Mouse (Mus musculus) kidney, adult 9 months (tissue): ENCODE measurements around the gene Kcnn3.

ENCODE experiments used
- DNase-seq: peaks from one replicate; pipeline ENCODE4 v3.0.0; 2022

Gene Kcnn3

DNA sequence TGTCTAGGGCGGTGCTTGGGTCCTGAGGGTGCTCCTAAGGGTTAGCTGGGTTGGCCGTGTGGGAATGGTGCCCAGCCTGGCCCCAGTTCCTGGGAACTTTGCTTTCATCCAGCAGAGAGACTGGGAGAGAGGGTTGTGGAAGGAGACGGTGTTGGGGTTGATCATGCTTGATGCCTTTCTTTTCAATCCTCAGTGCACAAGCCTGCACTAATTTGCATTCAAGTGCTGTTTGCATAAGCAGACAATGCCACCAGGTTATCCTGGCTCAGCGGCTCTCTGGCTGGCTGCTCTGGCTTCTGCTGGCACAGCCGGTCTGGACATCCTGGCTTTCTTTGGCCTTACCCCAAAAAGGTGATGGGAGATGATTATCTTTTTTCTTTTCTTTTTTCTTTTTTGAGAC, 157.7 kb downstream of the Kcnn3 start:
- DNase-seq = no peak

GRCm38 (mm10) chr3:89686031-89686430, 166.1 kb downstream of the Kcnn3 start:
- DNase-seq = no peak

- peak; percentile 86 for DNase-seq
Observed at GRCm38 (mm10) chr3:89688694-89689581, 169.0 kb downstream of the Kcnn3 start.

DNA sequence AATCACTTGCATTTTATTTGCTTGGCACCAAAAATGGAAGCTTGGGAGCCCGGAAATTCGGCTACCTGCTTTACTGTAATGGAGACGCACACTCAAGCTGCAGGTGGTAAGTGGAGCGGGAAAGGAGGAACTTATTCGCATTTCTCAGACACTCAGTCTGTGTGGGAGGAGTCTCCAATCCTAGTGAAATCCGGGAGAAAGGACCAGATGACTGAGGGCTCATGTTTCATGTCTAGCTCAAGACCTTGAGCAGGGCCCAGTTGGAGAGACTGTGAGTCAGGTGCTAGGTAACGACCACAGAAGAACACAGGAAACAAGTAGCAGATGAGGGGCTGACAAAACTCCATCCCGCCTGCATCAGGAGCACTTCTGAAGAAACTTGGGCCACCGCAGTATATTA, 171.8 kb downstream of the Kcnn3 start:
- no peak for DNase-seq

DNA sequence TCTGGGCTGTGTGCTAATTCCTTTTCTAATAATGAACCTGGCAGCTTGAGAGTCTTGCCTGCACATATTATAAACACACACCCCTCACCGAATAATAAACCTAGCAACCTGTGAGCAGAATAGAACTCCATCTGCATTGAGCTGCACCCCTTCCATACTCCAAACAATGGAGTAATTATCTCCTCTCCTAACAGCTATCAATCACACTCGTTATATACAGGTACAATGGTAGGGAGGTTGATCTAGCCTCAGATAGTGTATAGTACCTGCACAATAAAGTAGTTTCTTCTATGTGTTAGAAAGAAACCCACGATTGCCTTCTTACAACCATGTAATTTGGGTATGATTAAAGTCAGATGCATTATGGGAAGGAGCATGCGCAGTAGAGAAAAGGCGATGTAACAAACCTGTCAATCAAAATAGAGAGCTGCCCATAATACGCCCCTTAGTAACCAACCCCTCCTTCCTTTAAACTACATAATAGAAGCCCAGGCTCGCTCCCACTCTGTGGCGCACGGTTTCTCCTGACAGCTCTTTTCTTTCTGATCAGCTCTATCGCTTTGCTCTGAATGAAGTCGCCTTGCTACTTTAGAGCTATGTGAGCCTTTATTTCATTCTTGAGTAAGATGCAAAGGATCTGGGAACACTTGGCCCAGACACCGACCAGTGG, 176.3 kb downstream of the Kcnn3 start:
- DNase-seq = no peak

GRCm38 (mm10) chr3:89698958-89699357, 179.0 kb downstream of the Kcnn3 start:
- no peak for DNase-seq

DNA sequence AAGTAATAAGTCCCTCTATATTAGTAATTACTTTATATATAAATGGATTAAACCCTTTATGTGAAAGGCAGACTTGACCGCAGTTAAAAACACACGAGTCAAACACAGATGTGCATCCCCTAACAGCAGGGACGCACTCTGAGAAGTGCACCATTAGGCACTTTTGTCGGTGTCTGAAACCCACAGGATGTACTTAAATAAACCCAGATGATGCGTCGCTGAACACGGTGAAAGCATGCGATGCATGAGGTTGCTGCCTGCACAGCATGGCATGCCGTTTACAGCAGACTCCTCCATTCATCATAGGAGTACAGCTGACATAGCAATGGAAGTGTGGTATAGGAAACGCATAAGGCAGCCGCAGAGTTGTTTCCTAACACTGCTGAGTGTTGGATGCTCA, 180.5 kb downstream of the Kcnn3 start:
- no peak for DNase-seq

GRCm38 (mm10) chr3:89703596-89703995, 183.6 kb downstream of the Kcnn3 start:
- DNase-seq = no peak

- no peak for DNase-seq
Observed at GRCm38 (mm10) chr3:89704064-89704463, 184.1 kb downstream of the Kcnn3 start.

- peak; percentile 66 for DNase-seq
Observed at GRCm38 (mm10) chr3:89714359-89715206, 194.6 kb downstream of the Kcnn3 start, which contains the start of gene Adar. Gene Adar (plus strand): TSS chr3:89715022.

DNA sequence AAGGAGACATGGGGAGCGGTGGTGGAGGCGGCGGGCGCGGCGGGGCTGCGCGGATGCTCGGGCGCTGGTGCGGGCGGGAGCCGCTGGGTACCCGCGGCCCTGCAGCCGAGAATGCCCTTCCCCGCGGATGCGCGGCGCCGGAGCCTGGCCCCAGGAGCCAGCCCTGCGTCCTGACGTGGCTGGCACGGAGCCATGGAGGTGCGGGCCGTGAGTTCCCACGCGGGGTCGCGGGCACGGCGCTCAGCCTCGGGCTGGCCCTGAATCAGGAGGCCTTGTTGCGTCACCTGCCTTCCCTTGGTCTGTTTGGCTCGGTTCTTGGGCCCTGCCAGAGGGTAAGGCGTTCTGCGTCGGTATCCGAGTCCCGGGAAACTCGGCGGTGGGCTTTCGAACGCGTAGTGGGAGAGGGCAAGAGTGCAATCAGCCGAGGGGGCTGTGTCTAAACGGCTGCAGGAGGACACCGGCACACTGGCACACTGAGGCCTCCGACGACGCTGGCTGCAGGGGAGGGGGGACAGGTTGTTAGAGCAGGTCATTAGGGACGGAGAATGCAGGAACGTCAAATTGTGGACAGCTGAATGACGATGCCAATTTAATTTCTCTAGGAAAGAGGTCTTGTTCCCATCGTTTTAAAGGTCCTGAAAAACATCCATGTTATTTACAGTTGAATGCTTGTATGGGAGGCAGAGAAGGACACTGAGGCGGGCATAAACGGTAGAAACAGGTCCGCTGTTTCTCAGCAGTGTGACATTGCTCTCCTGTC, 195.4 kb downstream of the Kcnn3 start:
- DNase-seq = peak; percentile 14

DNA sequence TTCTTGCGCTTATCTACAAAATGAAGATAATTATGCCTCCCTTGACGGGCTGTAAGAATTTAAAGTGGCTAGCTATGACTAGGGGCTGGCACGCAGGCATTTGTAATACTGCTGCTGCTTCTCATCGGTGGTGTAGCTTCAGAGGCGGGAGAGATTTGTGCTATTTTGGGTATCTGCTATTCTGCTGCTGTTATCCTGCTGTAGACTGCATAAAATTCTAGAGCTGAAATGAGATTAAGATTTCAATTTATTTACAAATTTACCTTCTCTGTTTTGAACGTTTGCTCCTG, 195.9 kb downstream of the Kcnn3 start:
- DNase-seq = no peak

DNA sequence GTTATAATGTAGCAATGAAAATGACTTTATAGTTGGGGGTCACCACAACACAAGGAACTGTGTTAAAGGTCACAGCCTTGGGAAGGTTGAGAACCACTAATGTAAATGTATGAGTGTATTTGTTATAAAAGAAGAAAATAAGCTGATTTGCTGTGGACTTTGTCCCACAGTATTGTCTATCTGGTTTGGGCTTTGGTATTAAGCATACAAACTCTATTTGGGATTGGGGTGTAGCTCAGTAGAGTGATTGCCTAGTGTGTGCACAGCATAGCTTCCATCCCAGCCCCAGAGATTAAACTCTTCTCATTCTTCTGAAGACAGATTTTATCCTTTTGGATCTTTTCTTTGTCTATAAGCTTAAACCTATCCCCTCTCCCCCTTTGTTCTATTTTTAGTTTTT, 202.1 kb downstream of the Kcnn3 start:
- no peak for DNase-seq

- DNase-seq = no peak
Observed at GRCm38 (mm10) chr3:89723400-89724084, 203.6 kb downstream of the Kcnn3 start.
